Mouse (Mus musculus) adipose tissue, adult 10 weeks (tissue): Measurements from ENCODE around the gene Nlrc4. TPM values are rescaled to one million over a fixed set of nuclear protein-coding genes. Genes with fewer than 3 reads are reported as not detected.

ENCODE experiments used
- polyA plus RNA-seq: library from polyadenylated mRNA; stranded (reverse); fragments of 350-450 nt; fragmentation: Illumina TruSeq; extraction: RNeasy Lipid Tissue Mini Kit (QIAGEN cat#74804); gene quantifications from one replicate; pipeline ENCODE4 v1.2.3, GENCODE M21; 2014; ENCODE audit warnings: low read depth, low replicate concordance

Gene Nlrc4
- 0.71 TPM for polyA plus RNA-seq

GRCm38 (mm10) chr17:74458711-74459408, at the start of gene Nlrc4:
TSS of gene Nlrc4 (minus strand) at chr17:74459142.

GRCm38 (mm10) chr17:74489024-74489900, 30.3 kb upstream of the Nlrc4 start, which contains the start of gene Yipf4:
TSS of gene Yipf4 (plus strand) at chr17:74489493.

GRCm38 (mm10) chr17:74395383-74396065, 63.4 kb downstream of the Nlrc4 start, which contains the start of gene Slc30a6:
TSS of gene Slc30a6 (plus strand) at chr17:74395608.

Other genes with a start within 250 kb of the Nlrc4 start
- gene Memo1, start 163.6 kb downstream of the Nlrc4 start, polyA plus RNA-seq: 34.9 TPM
- 94.9 TPM for gene Dpy30, start 135.2 kb downstream of the Nlrc4 start, polyA plus RNA-seq
- 17.1 TPM for gene Spast, start 120.2 kb downstream of the Nlrc4 start, polyA plus RNA-seq
- 14.2 TPM for gene Slc30a6, start 63.5 kb downstream of the Nlrc4 start, polyA plus RNA-seq
- gene Yipf4, start 30.4 kb upstream of the Nlrc4 start, polyA plus RNA-seq: 80.8 TPM
- gene Birc6, start 69.2 kb upstream of the Nlrc4 start, polyA plus RNA-seq: 47.7 TPM